Mouse (Mus musculus) ES-E14 (cell line): ENCODE measurements around the gene Dok7.
A peak's percentile ranks its signal among the peaks of the same experiment; 100 is the strongest.

Source experiments
- CHD2 ChIP-seq: IDR thresholded peaks from 2 replicates; pipeline ENCODE4 v1.6.1; 2014; ENCODE audit warnings: mild to moderate bottlenecking, low read depth, low read length, inconsistent platforms
- MAFK ChIP-seq: IDR thresholded peaks from 2 replicates; pipeline ENCODE4 v1.6.1; 2014; ENCODE audit warnings: mild to moderate bottlenecking, low read depth, low read length, inconsistent platforms; ENCODE audit not compliant: insufficient read depth
- ZC3H11A ChIP-seq: IDR thresholded peaks from 2 replicates; pipeline ENCODE4 v1.6.1; 2012; ENCODE audit warnings: low read depth, mild to moderate bottlenecking, inconsistent platforms, low read length, borderline replicate concordance

GRCm38 (mm10) chr5:35104960-35105921 lies 48.7 kb downstream of the Dok7 start, which contains the start of gene Lrpap1:
- TF ChIP-seq MAFK (no peak), ZC3H11A (no peak), CHD2 (peak; percentile 25; the same call in 1 of the 2 replicates)
